Mouse (Mus musculus): ENCODE results near the gene Slc6a9. TPM values are rescaled to one million over a fixed set of nuclear protein-coding genes. Genes with fewer than 3 reads are reported as not detected.

Slc6a9 gene
- polyA plus RNA-seq, 1 experiment from 2014 or later: 7.2 TPM

DNA sequence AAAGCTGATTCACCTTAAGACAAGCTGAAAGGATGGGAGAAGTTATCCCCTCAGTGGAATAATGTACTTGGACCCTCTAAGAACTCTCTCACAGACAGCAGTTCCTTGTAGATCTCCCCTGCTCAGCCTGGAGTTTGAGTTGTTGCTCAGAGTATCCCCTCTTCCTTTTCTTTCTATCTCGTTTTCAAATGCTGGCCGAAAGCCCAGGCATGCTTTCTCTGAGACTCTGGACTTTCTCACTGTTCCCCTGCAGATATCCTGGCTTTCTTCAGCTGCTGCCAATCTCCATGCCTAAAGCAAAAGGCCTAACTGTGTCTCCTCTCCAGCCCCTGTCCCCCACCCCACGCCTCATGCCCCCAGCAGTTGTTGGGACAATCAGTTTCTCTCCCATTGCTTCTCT lies 84.0 kb downstream of the Slc6a9 start:
- peaks cover 27% of the 10 kb centered on the region for H3K4me1 ChIP-seq (replicated peaks)
- WGBS: 87% methylated on average over 3 of the region's 3 CpGs
- H3K27me3 ChIP-seq (ENCODE audit: insufficient read depth, poor library complexity, severe bottlenecking): peaks cover 7% of the 10 kb centered on the region
- H3K4me3 ChIP-seq: no peak overlapping the region
- no peak overlapping the region for H3K27ac ChIP-seq
- DNase-seq (ENCODE audit: low spot score): no peak
- H3K36me3 ChIP-seq: no peaks in the 10 kb centered on the region
- no peaks in the 10 kb centered on the region for H3K9me3 ChIP-seq

DNA sequence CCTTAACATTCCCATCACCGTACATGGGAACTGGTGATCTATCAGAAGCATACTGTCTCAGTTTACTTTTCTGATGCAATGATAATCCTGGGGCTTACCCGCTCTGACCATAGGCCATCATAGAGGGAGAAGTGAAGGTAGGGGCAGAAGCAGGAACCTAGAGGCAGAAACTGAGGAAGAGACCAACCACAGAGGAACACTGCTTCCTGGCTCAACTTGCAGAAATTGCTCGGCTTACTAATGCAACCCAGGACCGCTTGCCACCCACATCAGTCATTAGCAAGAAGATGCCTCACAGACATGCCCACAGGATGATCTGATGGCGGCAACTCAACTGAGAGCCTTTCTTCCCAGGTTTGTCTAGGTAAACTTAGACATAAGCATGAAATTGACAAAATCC lies 84.5 kb downstream of the Slc6a9 start:
- H3K27me3 ChIP-seq (ENCODE audit: insufficient read depth, poor library complexity, severe bottlenecking): peaks cover 12% of the 10 kb centered on the region
- DNase-seq (ENCODE audit: low spot score): no peak
- H3K4me1 ChIP-seq (replicated peaks): peaks cover 22% of the 10 kb centered on the region
- H3K27ac ChIP-seq: no peak overlapping the region
- H3K4me3 ChIP-seq: no peak overlapping the region
- H3K9me3 ChIP-seq: no peaks in the 10 kb centered on the region
- 89% methylated on average over 5 of the region's 5 CpGs for WGBS
- no peaks in the 10 kb centered on the region for H3K36me3 ChIP-seq

GRCm38 (mm10) chr4:117921358-117921757 lies 87.1 kb downstream of the Slc6a9 start:
- Histone ChIP-seq H3K9me3 (no peaks in the 10 kb centered on the region), H3K4me1 (replicated peaks) (peaks cover 5% of the 10 kb centered on the region; the same call in 1 of the 2 replicates), H3K27me3 (ENCODE audit: insufficient read depth, poor library complexity, severe bottlenecking) (peaks cover 38% of the 10 kb centered on the region), H3K27ac (no peak overlapping the region), H3K36me3 (no peaks in the 10 kb centered on the region), H3K4me3 (no peak overlapping the region)
- WGBS: 90% methylated on average over 2 of the region's 2 CpGs
- DNase-seq (ENCODE audit: low spot score): no peak

DNA sequence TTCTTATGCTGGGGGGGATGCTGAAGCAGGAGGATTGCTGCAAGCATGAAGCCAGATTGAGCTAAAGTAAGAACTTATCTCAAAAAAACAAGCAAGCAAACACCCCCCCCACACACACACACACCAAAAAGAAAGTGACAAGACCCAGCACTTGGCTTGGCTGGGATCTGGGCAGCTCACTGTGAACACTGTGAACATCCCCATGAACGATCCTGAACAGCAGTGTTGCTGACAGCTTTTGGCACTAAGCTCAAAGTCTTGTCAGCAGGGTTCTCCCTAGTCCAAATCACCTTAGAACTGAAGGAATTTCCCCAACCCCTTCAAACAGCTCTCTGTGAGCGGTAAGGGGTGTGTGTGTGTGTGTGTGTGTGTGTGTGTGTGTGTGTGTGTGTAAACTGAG lies 89.1 kb downstream of the Slc6a9 start:
- H3K4me3 ChIP-seq: no peak overlapping the region
- no peaks in the 10 kb centered on the region for H3K36me3 ChIP-seq
- H3K27me3 ChIP-seq (ENCODE audit: insufficient read depth, poor library complexity, severe bottlenecking): peaks cover 59% of the 10 kb centered on the region
- H3K9me3 ChIP-seq: no peaks in the 10 kb centered on the region
- H3K4me1 ChIP-seq (replicated peaks): peaks cover 22% of the 10 kb centered on the region
- WGBS: 69% methylated on average over 2 of the region's 2 CpGs
- no peak for DNase-seq (ENCODE audit: low spot score)
- no peak overlapping the region for H3K27ac ChIP-seq

Other genes with a start within 250 kb of the Slc6a9 start
- 69.2 and 72.5 TPM in 2 replicates for gene Dmap1, start 152.2 kb upstream of the Slc6a9 start, polyA plus RNA-seq (2016; fragmentation: Nextera tagmentation; extraction: Ambion mirVana)
- gene Gm12845, start 110.1 kb upstream of the Slc6a9 start, polyA plus RNA-seq (2016; fragmentation: Nextera tagmentation; extraction: Ambion mirVana): not detected in 2 replicates
- not detected in 2 replicates for gene Klf17, start 68.9 kb upstream of the Slc6a9 start, polyA plus RNA-seq (2016; fragmentation: Nextera tagmentation; extraction: Ambion mirVana)
- gene Ccdc24, start 38.1 kb downstream of the Slc6a9 start, polyA plus RNA-seq (2016; fragmentation: Nextera tagmentation; extraction: Ambion mirVana): 2.0 and 2.4 TPM in 2 replicates
- gene B4galt2, start 49.0 kb downstream of the Slc6a9 start, polyA plus RNA-seq (2016; fragmentation: Nextera tagmentation; extraction: Ambion mirVana): 22.7 and 31.7 TPM in 2 replicates
- 208 and 263 TPM in 2 replicates for gene Atp6v0b, start 52.8 kb downstream of the Slc6a9 start, polyA plus RNA-seq (2016; fragmentation: Nextera tagmentation; extraction: Ambion mirVana)
- 27.1 and 27.5 TPM in 2 replicates for gene Dph2, start 57.5 kb downstream of the Slc6a9 start, polyA plus RNA-seq (2016; fragmentation: Nextera tagmentation; extraction: Ambion mirVana)
- gene Ipo13, start 80.5 kb downstream of the Slc6a9 start, polyA plus RNA-seq (2016; fragmentation: Nextera tagmentation; extraction: Ambion mirVana): 71.1 and 79.5 TPM in 2 replicates
- 1.4 and 1.8 TPM in 2 replicates for gene Artn, start 95.3 kb downstream of the Slc6a9 start, polyA plus RNA-seq (2016; fragmentation: Nextera tagmentation; extraction: Ambion mirVana)

All from hindbrain, embryonic 10.5 days (tissue).